Mouse (Mus musculus) forebrain, embryonic 13.5 days (tissue): ENCODE measurements around the gene Dab2ip. TPM values are rescaled to one million over a fixed set of nuclear protein-coding genes. Genes with fewer than 3 reads are reported as not detected.
A peak's percentile ranks its signal among the peaks of the same experiment; 100 is the strongest.

ENCODE experiments used
- ATAC-seq: fragments of 200-750 bp; cut with Nextera tagmentation; 2 replicates; pipeline ENCODE4 v1.8.0; 2017
- H3K27ac ChIP-seq: fragments of 300-500 bp; sonication (generic); 2 replicates; pipeline ENCODE4 v1.5.1; 2015; ENCODE audit warnings: inconsistent platforms, mild to moderate bottlenecking, moderate library complexity
- H3K27me3 ChIP-seq: fragments of 300-500 bp; sonication (generic); 2 replicates; pipeline ENCODE4 v1.6.1; 2015; ENCODE audit warnings: mild to moderate bottlenecking, inconsistent platforms
- H3K36me3 ChIP-seq: fragments of 300-500 bp; sonication (generic); 2 replicates; pipeline ENCODE4 v1.6.1; 2015; ENCODE audit warnings: mild to moderate bottlenecking, inconsistent platforms; ENCODE audit not compliant: poor library complexity, severe bottlenecking
- H3K4me1 ChIP-seq: fragments of 300-500 bp; sonication (generic); 2 replicates; pipeline ENCODE4 v1.6.1; 2015; ENCODE audit warnings: inconsistent platforms
- H3K4me2 ChIP-seq: fragments of 300-500 bp; sonication (generic); 2 replicates; pipeline ENCODE4 v1.6.1; 2015; ENCODE audit warnings: inconsistent platforms, mild to moderate bottlenecking, moderate library complexity
- H3K4me3 ChIP-seq: fragments of 300-500 bp; sonication (generic); 2 replicates; pipeline ENCODE4 v1.5.1; 2015; ENCODE audit warnings: mild to moderate bottlenecking, inconsistent platforms
- H3K9ac ChIP-seq: fragments of 300-500 bp; sonication (generic); 2 replicates; pipeline ENCODE4 v1.6.1; 2015; ENCODE audit warnings: mild to moderate bottlenecking, inconsistent platforms
- H3K9me3 ChIP-seq: fragments of 300-500 bp; sonication (generic); replicated peaks from 2 replicates; pipeline ENCODE4 v1.6.1; 2016; ENCODE audit warnings: inconsistent platforms
- WGBS: fragments of 180-500 bp; shearing (Covaris S2); methylation state at CpG from one replicate; pipeline ENCODE4 v1.1.7; 2015; 5-methylcytosine and 5-hydroxymethylcytosine counted together
- polyA plus RNA-seq: library from polyadenylated mRNA; unstranded; fragments of >200 nt; fragmentation: Nextera tagmentation; extraction: Ambion mirVana; gene quantifications from 2 replicates; pipeline ENCODE4 v1.2.1, GENCODE M21; 2015

The Dab2ip gene
- polyA plus RNA-seq, 1 experiment from 2014 or later, result 27.4 TPM

GRCm38 (mm10) chr2:35627298-35627898 is 69.3 kb downstream of the Dab2ip start:
- H3K36me3 ChIP-seq, result no peaks in the 10 kb centered on the region
- WGBS, result 58% methylated on average over 11 of the region's 11 CpGs
- peaks cover 60% of the 10 kb centered on the region for H3K4me1 ChIP-seq
- H3K9ac ChIP-seq, result no peak overlapping the region
- ATAC-seq, result 0 out of 2 replicates have a peak, but pooled peaks have one; percentile 22
- H3K4me2 ChIP-seq, result 0 out of 2 replicates have a peak overlapping the region, but pooled peaks have one; percentile 8
- H3K27ac ChIP-seq, result peak overlapping the region; percentile 51
- H3K4me3 ChIP-seq, result no peak overlapping the region
- H3K27me3 ChIP-seq, result no peaks in the 10 kb centered on the region
- H3K9me3 ChIP-seq, result no peaks in the 10 kb centered on the region

GRCm38 (mm10) chr2:35628052-35628451 is 70.0 kb downstream of the Dab2ip start:
- ATAC-seq, result no peak
- WGBS, result 50% methylated on average over 7 of the region's 7 CpGs
- peaks cover 54% of the 10 kb centered on the region for H3K4me1 ChIP-seq
- no peak overlapping the region for H3K4me3 ChIP-seq
- H3K36me3 ChIP-seq, result no peaks in the 10 kb centered on the region
- no peak overlapping the region for H3K9ac ChIP-seq
- H3K27ac ChIP-seq, result peak overlapping the region; percentile 51
- no peaks in the 10 kb centered on the region for H3K27me3 ChIP-seq
- no peaks in the 10 kb centered on the region for H3K9me3 ChIP-seq
- H3K4me2 ChIP-seq, result no peak overlapping the region

- Histone ChIP-seq H3K36me3 (no peaks in the 10 kb centered on the region), H3K9ac (no peak overlapping the region), H3K4me1 (peaks cover 48% of the 10 kb centered on the region), H3K4me2 (no peak overlapping the region), H3K27me3 (no peaks in the 10 kb centered on the region), H3K4me3 (no peak overlapping the region), H3K27ac (peak overlapping the region; percentile 21), H3K9me3 (no peaks in the 10 kb centered on the region)
- no peak for ATAC-seq
- 82% methylated on average over 4 of the region's 4 CpGs for WGBS
Observed at GRCm38 (mm10) chr2:35628656-35629055, 70.6 kb downstream of the Dab2ip start.

GRCm38 (mm10) chr2:35629126-35629525 is 71.1 kb downstream of the Dab2ip start:
- no peaks in the 10 kb centered on the region for H3K36me3 ChIP-seq
- 89% methylated on average over 5 of the region's 8 CpGs for WGBS
- no peak overlapping the region for H3K4me3 ChIP-seq
- no peak overlapping the region for H3K4me2 ChIP-seq
- H3K9ac ChIP-seq, result no peak overlapping the region
- H3K27me3 ChIP-seq, result no peaks in the 10 kb centered on the region
- no peak for ATAC-seq
- H3K27ac ChIP-seq, result no peak overlapping the region
- peaks cover 43% of the 10 kb centered on the region for H3K4me1 ChIP-seq
- no peaks in the 10 kb centered on the region for H3K9me3 ChIP-seq

GRCm38 (mm10) chr2:35633392-35633791 is 75.3 kb downstream of the Dab2ip start:
- H3K4me2 ChIP-seq, result no peak overlapping the region

GRCm38 (mm10) chr2:35634963-35635362 is 76.9 kb downstream of the Dab2ip start:
- H3K9me3 ChIP-seq, result no peaks in the 10 kb centered on the region
- H3K27me3 ChIP-seq, result no peaks in the 10 kb centered on the region
- no peaks in the 10 kb centered on the region for H3K36me3 ChIP-seq
- no peak overlapping the region for H3K4me3 ChIP-seq
- H3K4me1 ChIP-seq, result peaks cover 11% of the 10 kb centered on the region
- no peak for ATAC-seq
- H3K27ac ChIP-seq, result no peak overlapping the region
- no peak overlapping the region for H3K9ac ChIP-seq
- WGBS, result 90% methylated on average over 4 of the region's 4 CpGs
- no peak overlapping the region for H3K4me2 ChIP-seq

More at GRCm38 (mm10) chr2:35633392-35633791, 75.3 kb downstream of the Dab2ip start:
- ATAC-seq, result no peak
- no peaks in the 10 kb centered on the region for H3K27me3 ChIP-seq
- no peak overlapping the region for H3K4me3 ChIP-seq
- peaks cover 13% of the 10 kb centered on the region for H3K4me1 ChIP-seq
- no peak overlapping the region for H3K27ac ChIP-seq
- no peaks in the 10 kb centered on the region for H3K36me3 ChIP-seq
- no peaks in the 10 kb centered on the region for H3K9me3 ChIP-seq
- H3K9ac ChIP-seq, result no peak overlapping the region
- 90% methylated on average over 4 of the region's 4 CpGs for WGBS

GRCm38 (mm10) chr2:35635541-35635940 is 77.5 kb downstream of the Dab2ip start:
- Histone ChIP-seq H3K9me3 (no peaks in the 10 kb centered on the region), H3K27ac (no peak overlapping the region), H3K27me3 (no peaks in the 10 kb centered on the region), H3K4me3 (no peak overlapping the region), H3K4me2 (no peak overlapping the region), H3K9ac (no peak overlapping the region), H3K36me3 (no peaks in the 10 kb centered on the region), H3K4me1 (peaks cover 11% of the 10 kb centered on the region)
- no peak for ATAC-seq
- 73% methylated on average over 4 of the region's 4 CpGs for WGBS

- Histone ChIP-seq H3K27me3 (no peaks in the 10 kb centered on the region), H3K27ac (peak overlapping the region; percentile 48), H3K36me3 (no peaks in the 10 kb centered on the region), H3K4me2 (no peak overlapping the region; the same call in 1 of the 2 replicates), H3K4me1 (peaks cover 11% of the 10 kb centered on the region), H3K4me3 (no peak overlapping the region), H3K9ac (no peak overlapping the region), H3K9me3 (no peaks in the 10 kb centered on the region)
- 61% methylated on average over 13 of the region's 13 CpGs for WGBS
- ATAC-seq, result peak; percentile 50
Observed at GRCm38 (mm10) chr2:35637880-35638535, 79.9 kb downstream of the Dab2ip start.

GRCm38 (mm10) chr2:35639799-35640198 is 81.7 kb downstream of the Dab2ip start:
- Histone ChIP-seq H3K4me3 (no peak overlapping the region), H3K4me2 (no peak overlapping the region), H3K36me3 (peaks cover 4% of the 10 kb centered on the region; the same call in 1 of the 2 replicates), H3K27me3 (no peaks in the 10 kb centered on the region), H3K4me1 (peaks cover 11% of the 10 kb centered on the region), H3K9ac (no peak overlapping the region), H3K27ac (no peak overlapping the region), H3K9me3 (no peaks in the 10 kb centered on the region)
- no peak for ATAC-seq
- 95% methylated on average over 2 of the region's 2 CpGs for WGBS

GRCm38 (mm10) chr2:35640576-35640975 is 82.5 kb downstream of the Dab2ip start:
- Histone ChIP-seq H3K4me3 (no peak overlapping the region), H3K27ac (no peak overlapping the region), H3K9me3 (no peaks in the 10 kb centered on the region), H3K4me2 (no peak overlapping the region), H3K27me3 (no peaks in the 10 kb centered on the region), H3K4me1 (peaks cover 11% of the 10 kb centered on the region), H3K36me3 (peaks cover 5% of the 10 kb centered on the region; the same call in 1 of the 2 replicates), H3K9ac (no peak overlapping the region)
- ATAC-seq, result no peak
- 83% methylated on average over 13 of the region's 13 CpGs for WGBS

- H3K9me3 ChIP-seq, result no peaks in the 10 kb centered on the region
- peaks cover 5% of the 10 kb centered on the region; the same call in 1 of the 2 replicates for H3K36me3 ChIP-seq
- no peak overlapping the region for H3K27ac ChIP-seq
- no peak for ATAC-seq
- no peak overlapping the region for H3K4me2 ChIP-seq
- peaks cover 11% of the 10 kb centered on the region for H3K4me1 ChIP-seq
- WGBS, result 85% methylated on average over 7 of the region's 7 CpGs
- H3K4me3 ChIP-seq, result no peak overlapping the region
- H3K27me3 ChIP-seq, result no peaks in the 10 kb centered on the region
- no peak overlapping the region for H3K9ac ChIP-seq
Observed at GRCm38 (mm10) chr2:35642224-35642623, 84.2 kb downstream of the Dab2ip start.

- H3K36me3 ChIP-seq, result peaks cover 5% of the 10 kb centered on the region; the same call in 1 of the 2 replicates
- no peaks in the 10 kb centered on the region for H3K27me3 ChIP-seq
- H3K27ac ChIP-seq, result no peak overlapping the region
- ATAC-seq, result no peak
- peaks cover 7% of the 10 kb centered on the region for H3K4me1 ChIP-seq
- no peak overlapping the region for H3K4me3 ChIP-seq
- H3K9ac ChIP-seq, result no peak overlapping the region
- H3K9me3 ChIP-seq, result no peaks in the 10 kb centered on the region
- H3K4me2 ChIP-seq, result no peak overlapping the region
- 92% methylated on average over 8 of the region's 8 CpGs for WGBS
Observed at GRCm38 (mm10) chr2:35646553-35646952, 88.5 kb downstream of the Dab2ip start.
